Mouse (Mus musculus): ENCODE measurements around the gene Npepl1.

Npepl1 gene

GRCm38 (mm10) chr2:174109991-174110782, at the start of gene Npepl1:
Gene Npepl1, plus strand, starts transcription at chr2:174110349.
- DNase-seq: peak; percentile 70

- DNase-seq: no peak
Observed at GRCm38 (mm10) chr2:174061219-174061618, 48.9 kb upstream of the Npepl1 start.

GRCm38 (mm10) chr2:174063074-174063473, 47.1 kb upstream of the Npepl1 start:
- DNase-seq: no peak

GRCm38 (mm10) chr2:174063527-174064211, 46.5 kb upstream of the Npepl1 start:
- DNase-seq: no peak

GRCm38 (mm10) chr2:174067793-174068419, 42.2 kb upstream of the Npepl1 start:
- no peak for DNase-seq

- DNase-seq: no peak
Observed at GRCm38 (mm10) chr2:174069532-174070049, 40.6 kb upstream of the Npepl1 start.

GRCm38 (mm10) chr2:174071406-174071805, 38.7 kb upstream of the Npepl1 start:
- DNase-seq: no peak

- no peak for DNase-seq
Observed at GRCm38 (mm10) chr2:174073156-174073790, 36.9 kb upstream of the Npepl1 start.

GRCm38 (mm10) chr2:174074621-174075020, 35.5 kb upstream of the Npepl1 start:
- no peak for DNase-seq

GRCm38 (mm10) chr2:174075072-174075570, 35.0 kb upstream of the Npepl1 start:
- DNase-seq: peak; percentile 36

- DNase-seq: peak; percentile 94
Observed at GRCm38 (mm10) chr2:174075673-174076432, 34.3 kb upstream of the Npepl1 start, which contains the start of gene Stx16. Gene Stx16, plus strand, starts transcription at chr2:174076308.

- no peak for DNase-seq
Observed at GRCm38 (mm10) chr2:174076433-174076824, 33.7 kb upstream of the Npepl1 start.

- peak; percentile 16 for DNase-seq
Observed at GRCm38 (mm10) chr2:174077004-174077695, 33.0 kb upstream of the Npepl1 start.

GRCm38 (mm10) chr2:174077776-174078338, 32.3 kb upstream of the Npepl1 start:
- no peak for DNase-seq

GRCm38 (mm10) chr2:174081833-174082232, 28.3 kb upstream of the Npepl1 start:
- DNase-seq: no peak

GRCm38 (mm10) chr2:174082380-174082918, 27.7 kb upstream of the Npepl1 start:
- no peak for DNase-seq

GRCm38 (mm10) chr2:174095086-174095485, 15.1 kb upstream of the Npepl1 start:
- DNase-seq: no peak

- no peak for DNase-seq
Observed at GRCm38 (mm10) chr2:174102399-174102798, 7.8 kb upstream of the Npepl1 start.

- no peak for DNase-seq
Observed at GRCm38 (mm10) chr2:174103527-174103926, 6.6 kb upstream of the Npepl1 start.

GRCm38 (mm10) chr2:174107375-174107774, 2.8 kb upstream of the Npepl1 start:
- no peak for DNase-seq

All from kidney, adult 11 months (tissue).